ENCODE assay signal across 12 mouse cellular contexts in genomic region chr14:79182801-79183200, GRCm38 (mm10).
DNase-seq lines count a peak whose midpoint lies in the region; ATAC-seq and TF ChIP-seq lines count a peak whose summit lies in the region.
"Had no signal": no experiment of that assay in that cellular context is flagged by ENCODE, and none has a peak within 500 bp of the region (broad histone marks: within the 10 kb centered on the region; RNA-seq: fewer than 3 reads in every experiment).

No protein-coding gene starts in this region.

- H3K4me3 ChIP-seq in layer of hippocampus, adult 2 months, result no peak overlapping the region
- no peak overlapping the region for H3K4me3 ChIP-seq in stomach, embryonic 16.5 days (replicated peaks; ENCODE audit: low read length)
- no peak overlapping the region for H3K4me3 ChIP-seq in stomach, postnatal 0 days (ENCODE audit: low read depth, low read length)
- H3K4me3 ChIP-seq: limb, embryonic 12.5 days; megakaryocyte, embryonic 14.5 days; stomach, embryonic 15.5 days had no signal

- no peak overlapping the region for H3K4me2 ChIP-seq in stomach, embryonic 16.5 days (ENCODE audit: low read depth, low read length)
- H3K4me2 ChIP-seq in stomach, postnatal 0 days (replicated peaks; ENCODE audit: low read depth), result no peak overlapping the region
- H3K4me2 ChIP-seq: limb, embryonic 12.5 days; stomach, embryonic 15.5 days had no signal

- DNase-seq in heart, adult 11 months, result peak; percentile 89
- no peak for DNase-seq in heart, postnatal 4 days
- peak; percentile 0 to 2 for DNase-seq in layer of hippocampus, postnatal 36 days
- no peak for DNase-seq in layer of hippocampus, adult 2 months (ENCODE audit: low spot score in 2 of 2)
- DNase-seq in stomach, postnatal 0 days (ENCODE audit: low spot score), result no peak
- DNase-seq in spleen, adult 18-20 months, result no peak
- DNase-seq: cerebellum, postnatal 36 days; right cerebral cortex, adult 18-20 months had no signal

- no peaks in the 10 kb centered on the region for H3K27me3 ChIP-seq in stomach, embryonic 16.5 days (ENCODE audit: control insufficient read depth, insufficient read depth, low read length)
- no peaks in the 10 kb centered on the region for H3K27me3 ChIP-seq in stomach, postnatal 0 days (ENCODE audit: control insufficient read depth, insufficient read depth, low read length)
- H3K27me3 ChIP-seq: limb, embryonic 12.5 days; megakaryocyte, embryonic 14.5 days; stomach, embryonic 15.5 days had no signal

- WGBS in stomach, embryonic 16.5 days, result 93% methylated on average over 15 of the region's 15 CpGs
- 93% methylated on average over 15 of the region's 15 CpGs for WGBS in stomach, postnatal 0 days

- no peaks in the 10 kb centered on the region for H3K36me3 ChIP-seq in stomach, embryonic 16.5 days (ENCODE audit: control insufficient read depth, insufficient read depth, low read length)
- H3K36me3 ChIP-seq in stomach, postnatal 0 days (ENCODE audit: control insufficient read depth, insufficient read depth, low read length), result peaks cover 2% of the 10 kb centered on the region; the same call in 1 of the 2 replicates

- no peak for TF ChIP-seq EP300 in stomach, postnatal 0 days (optimal IDR thresholded peaks at IDR 0.05)

- no peak for TF ChIP-seq CTCF in layer of hippocampus, adult 2 months (conservative IDR thresholded peaks at IDR 0.05)
- TF ChIP-seq CTCF in stomach, postnatal 0 days (IDR thresholded peaks at IDR 0.05; ENCODE audit: low read depth), result no peak

- H3K9me3 ChIP-seq in stomach, embryonic 16.5 days (replicated peaks; ENCODE audit: control insufficient read depth, low read length), result no peaks in the 10 kb centered on the region
- H3K9me3 ChIP-seq in stomach, postnatal 0 days (ENCODE audit: control insufficient read depth, low read length), result no peaks in the 10 kb centered on the region
- H3K9me3 ChIP-seq: limb, embryonic 12.5 days; megakaryocyte, embryonic 14.5 days; stomach, embryonic 15.5 days had no signal

- no peak for ATAC-seq in stomach, embryonic 16.5 days (ENCODE audit: insufficient read depth, low FRiP score)
- no peak for ATAC-seq in stomach, postnatal 0 days (ENCODE audit: low FRiP score, low TSS enrichment)

- no peak overlapping the region for H3K27ac ChIP-seq in layer of hippocampus, adult 2 months
- H3K27ac ChIP-seq in stomach, embryonic 16.5 days (ENCODE audit: low read length), result peak overlapping the region; percentile 35
- H3K27ac ChIP-seq in stomach, postnatal 0 days (replicated peaks), result no peak overlapping the region
- H3K27ac ChIP-seq: limb, embryonic 12.5 days; stomach, embryonic 15.5 days had no signal

- no peak overlapping the region for H3K9ac ChIP-seq in stomach, embryonic 16.5 days (ENCODE audit: low read length)
- H3K9ac ChIP-seq in stomach, postnatal 0 days (ENCODE audit: low read length), result no peak overlapping the region
- H3K9ac ChIP-seq: limb, embryonic 12.5 days; stomach, embryonic 15.5 days had no signal

- H3K4me1 ChIP-seq in stomach, embryonic 16.5 days (ENCODE audit: control insufficient read depth, insufficient read depth, low read length), result no peaks in the 10 kb centered on the region
- no peaks in the 10 kb centered on the region for H3K4me1 ChIP-seq in stomach, postnatal 0 days (replicated peaks; ENCODE audit: control insufficient read depth, insufficient read depth)

Comparison
In these comparisons a context has a peak if more than half of its experiments do, and no peak if none do; other contexts are left out.
1. DNase-seq: peak in heart, adult 11 months (single experiment) and layer of hippocampus, postnatal 36 days (2 of 2); none in heart, postnatal 4 days (single experiment), layer of hippocampus, adult 2 months (0 of 2), stomach, postnatal 0 days (single experiment) and spleen, adult 18-20 months (0 of 2).